Mouse (Mus musculus): ENCODE data around the gene Ccr1. TPM values are rescaled to one million over a fixed set of nuclear protein-coding genes. Genes with fewer than 3 reads are reported as not detected.

The Ccr1 gene
- total and polyA plus RNA-seq, 3 experiments, result 1.6 to 4.9 (median 1.6) TPM

Other genes with a start within 250 kb of the Ccr1 start
- 0.08 and 0.34 TPM in 2 replicates for gene Cxcr6, start 162.2 kb downstream of the Ccr1 start, total RNA-seq (2012; rRNA removed)
- gene Cxcr6, start 162.2 kb downstream of the Ccr1 start, total RNA-seq (2014; rRNA removed), result 1.4 and 1.5 TPM in 2 replicates
- gene Cxcr6, start 162.2 kb downstream of the Ccr1 start, polyA plus RNA-seq (2012; ENCODE audit: insufficient read length, low read depth), result 0.80 and 1.0 TPM in 2 replicates
- 6.9 and 10.2 TPM in 2 replicates for gene Fyco1, start 116.8 kb downstream of the Ccr1 start, total RNA-seq (2012; rRNA removed)
- gene Fyco1, start 116.8 kb downstream of the Ccr1 start, total RNA-seq (2014; rRNA removed), result 1.9 and 2.1 TPM in 2 replicates
- 5.1 and 6.0 TPM in 2 replicates for gene Fyco1, start 116.8 kb downstream of the Ccr1 start, polyA plus RNA-seq (2012; ENCODE audit: insufficient read length, low read depth)
- gene Xcr1, start 106.7 kb downstream of the Ccr1 start, total RNA-seq (2012; rRNA removed), result 0.92 and 1.9 TPM in 2 replicates
- 0.53 and 0.62 TPM in 2 replicates for gene Xcr1, start 106.7 kb downstream of the Ccr1 start, total RNA-seq (2014; rRNA removed)
- 0.56 and 0.57 TPM in 2 replicates for gene Xcr1, start 106.7 kb downstream of the Ccr1 start, polyA plus RNA-seq (2012; ENCODE audit: insufficient read length, low read depth)
- gene Ccr1l1, start 9.7 kb upstream of the Ccr1 start, total RNA-seq (2012; rRNA removed), result 0.08 and 0.25 TPM in 2 replicates
- gene Ccr1l1, start 9.7 kb upstream of the Ccr1 start, total RNA-seq (2014; rRNA removed), result not detected in 2 replicates
- not detected in 2 replicates for gene Ccr1l1, start 9.7 kb upstream of the Ccr1 start, polyA plus RNA-seq (2012; ENCODE audit: insufficient read length, low read depth)
- gene Ccr3, start 53.3 kb upstream of the Ccr1 start, total RNA-seq (2012; rRNA removed), result 0.04 TPM in 1 of 2 replicates, not detected in the other
- not detected in 2 replicates for gene Ccr3, start 53.3 kb upstream of the Ccr1 start, total RNA-seq (2014; rRNA removed)
- not detected in 2 replicates for gene Ccr3, start 53.3 kb upstream of the Ccr1 start, polyA plus RNA-seq (2012; ENCODE audit: insufficient read length, low read depth)
- gene Ccr2, start 133.3 kb upstream of the Ccr1 start, total RNA-seq (2012; rRNA removed), result not detected in 2 replicates
- not detected in 2 replicates for gene Ccr2, start 133.3 kb upstream of the Ccr1 start, total RNA-seq (2014; rRNA removed)
- gene Ccr2, start 133.3 kb upstream of the Ccr1 start, polyA plus RNA-seq (2012; ENCODE audit: insufficient read length, low read depth), result not detected in 2 replicates
- gene Ccr5, start 152.9 kb upstream of the Ccr1 start, total RNA-seq (2012; rRNA removed), result 1.0 and 1.2 TPM in 2 replicates
- gene Ccr5, start 152.9 kb upstream of the Ccr1 start, total RNA-seq (2014; rRNA removed), result 0.54 and 0.86 TPM in 2 replicates
- gene Ccr5, start 152.9 kb upstream of the Ccr1 start, polyA plus RNA-seq (2012; ENCODE audit: insufficient read length, low read depth), result 1.8 and 2.1 TPM in 2 replicates